Mouse (Mus musculus): ENCODE measurements around the gene Rab3gap2.
"Not testable (repeated sequence)": the region's sequence is repeated elsewhere in the genome, so short reads cannot be mapped to it uniquely, and the experiment has no call there.

Rab3gap2 gene

GRCm38 (mm10) chr1:185282846-185283245 lies 78.9 kb downstream of the Rab3gap2 start:
- peak; percentile 26 for DNase-seq (ENCODE audit: low read depth)

DNA sequence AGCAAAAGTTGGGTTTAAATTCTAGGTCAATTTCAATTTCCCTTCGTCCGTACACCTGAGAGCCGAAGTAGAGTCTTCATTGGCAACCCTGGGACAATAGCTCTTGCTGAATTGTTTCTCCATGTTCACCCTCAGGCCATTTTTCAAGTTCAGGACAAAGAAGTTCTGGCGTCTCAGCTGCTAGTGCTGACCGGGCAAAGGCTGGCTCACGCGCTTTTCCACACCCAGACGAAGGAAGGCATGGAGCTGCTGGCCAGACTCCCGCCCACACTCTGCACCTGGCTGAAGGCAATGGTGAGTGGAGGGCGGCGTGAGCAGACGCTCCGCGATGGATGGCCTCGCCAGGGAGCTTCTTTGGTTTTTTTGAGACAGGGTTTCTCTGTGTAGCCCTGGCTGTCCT lies 79.3 kb downstream of the Rab3gap2 start:
- DNase-seq (ENCODE audit: low read depth): no peak

GRCm38 (mm10) chr1:185284740-185285139 lies 80.8 kb downstream of the Rab3gap2 start:
- DNase-seq (ENCODE audit: low read depth): peak; percentile 73

DNA sequence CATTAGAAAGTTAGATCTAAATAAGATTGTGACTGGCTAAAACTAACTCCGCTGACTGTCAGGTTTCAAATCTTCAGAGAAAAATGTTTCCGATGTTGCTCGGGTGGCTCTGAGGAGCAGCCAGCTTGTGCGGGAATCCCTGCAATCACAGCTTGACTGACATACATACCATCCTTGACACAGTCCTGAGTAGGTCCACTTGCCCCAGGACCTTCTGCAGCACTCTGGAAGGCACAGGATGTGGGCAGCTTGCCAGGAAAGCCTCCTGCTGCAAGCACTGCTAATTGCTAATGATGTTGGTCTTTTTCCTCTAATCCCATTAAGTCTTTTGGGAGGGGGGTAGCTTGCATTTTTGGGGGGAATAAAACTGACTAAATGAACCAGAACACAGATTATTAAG lies 81.3 kb downstream of the Rab3gap2 start:
- DNase-seq (ENCODE audit: low read depth): peak; percentile 10

GRCm38 (mm10) chr1:185287066-185287465 lies 83.1 kb downstream of the Rab3gap2 start:
- DNase-seq (ENCODE audit: low read depth): no peak

- peak; percentile 79 for DNase-seq (ENCODE audit: low read depth)
These were observed 85.3 kb downstream of the Rab3gap2 start for GRCm38 (mm10) chr1:185289231-185289630.

GRCm38 (mm10) chr1:185291336-185291735 lies 87.4 kb downstream of the Rab3gap2 start:
- peak; percentile 11 for DNase-seq (ENCODE audit: low read depth)

DNA sequence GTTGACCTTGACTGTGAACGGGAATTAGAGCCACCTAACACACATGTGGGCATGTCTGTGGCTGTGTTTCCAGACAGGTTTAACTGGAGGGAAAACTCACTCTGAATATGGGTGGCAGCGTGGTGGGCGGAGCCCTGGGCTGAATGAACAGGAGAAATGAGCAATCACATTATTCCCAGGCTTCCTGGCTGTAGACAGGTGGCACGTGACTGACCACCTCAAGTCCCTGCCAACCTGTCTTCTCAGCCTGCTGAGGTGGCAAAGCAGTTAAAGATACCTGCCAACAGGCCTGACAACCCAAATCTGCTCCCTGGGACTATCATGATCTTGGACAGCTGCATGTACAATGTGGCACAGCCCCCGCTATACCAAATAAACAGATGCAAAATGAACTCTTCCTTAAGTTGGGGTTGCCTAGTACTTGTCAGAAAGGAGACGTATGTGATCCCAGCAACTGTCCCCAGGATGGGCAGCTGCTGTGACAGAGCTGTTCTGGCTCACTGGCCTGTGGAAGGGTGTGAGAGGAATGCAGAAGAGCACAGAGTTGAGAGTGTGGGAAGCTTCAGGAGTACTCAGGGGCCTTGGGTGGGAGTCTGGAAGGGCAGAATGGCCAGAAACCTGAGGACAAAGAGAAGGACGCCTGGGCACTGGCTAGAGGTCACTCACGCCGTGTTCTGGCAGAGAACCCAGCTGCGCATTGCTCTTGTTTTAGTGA lies 88.9 kb downstream of the Rab3gap2 start:
- no peak for DNase-seq (ENCODE audit: low read depth)

GRCm38 (mm10) chr1:185296850-185297249 lies 92.9 kb downstream of the Rab3gap2 start:
- DNase-seq (ENCODE audit: low read depth): no peak

DNA sequence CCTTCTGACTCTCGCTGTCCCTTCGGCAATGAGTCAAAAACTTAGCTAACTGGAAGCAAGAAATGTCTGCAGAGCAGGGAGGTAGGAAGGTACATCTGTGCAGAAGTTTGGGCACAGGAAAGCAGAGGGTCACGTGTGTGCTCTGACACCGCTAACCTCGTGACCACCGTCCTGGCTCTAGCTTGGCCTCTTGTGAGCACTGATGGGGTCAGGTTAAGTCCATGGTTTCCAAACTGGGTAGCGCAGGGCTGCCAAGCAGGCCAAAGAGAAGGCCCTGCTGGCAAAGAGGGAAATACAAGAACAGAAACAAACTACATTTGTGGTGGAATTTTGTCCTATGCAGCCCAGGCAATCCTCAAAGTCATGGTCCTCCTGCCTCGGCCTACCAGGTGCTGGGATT lies 94.6 kb downstream of the Rab3gap2 start:
- no peak for DNase-seq (ENCODE audit: low read depth)

GRCm38 (mm10) chr1:185302816-185303215 lies 98.9 kb downstream of the Rab3gap2 start:
- DNase-seq (ENCODE audit: low read depth): no peak

DNA sequence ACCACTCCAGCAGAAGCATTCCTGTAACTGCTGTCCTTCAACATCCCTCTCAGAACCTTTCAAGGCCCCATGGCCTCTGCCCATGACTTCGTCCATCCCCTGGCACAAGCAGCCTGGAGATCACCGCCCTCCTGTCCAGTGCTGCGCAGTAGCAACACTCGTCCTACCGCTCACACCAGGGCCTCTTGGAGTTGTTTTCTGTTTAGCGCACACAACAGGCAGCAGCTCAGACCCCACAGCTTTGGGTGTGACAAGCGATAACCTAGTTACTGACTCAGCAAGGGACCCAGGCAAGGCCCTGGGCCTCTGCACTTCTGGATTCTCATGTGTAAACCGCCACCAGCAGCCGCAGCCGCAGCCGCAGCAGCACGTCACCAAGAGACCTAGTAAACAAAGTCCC lies 102.9 kb downstream of the Rab3gap2 start:
- DNase-seq (ENCODE audit: low read depth): no peak

GRCm38 (mm10) chr1:185307645-185308044 lies 103.7 kb downstream of the Rab3gap2 start:
- DNase-seq (ENCODE audit: low read depth): no peak

GRCm38 (mm10) chr1:185308334-185308733 lies 104.4 kb downstream of the Rab3gap2 start:
- no peak for DNase-seq (ENCODE audit: low read depth)

DNA sequence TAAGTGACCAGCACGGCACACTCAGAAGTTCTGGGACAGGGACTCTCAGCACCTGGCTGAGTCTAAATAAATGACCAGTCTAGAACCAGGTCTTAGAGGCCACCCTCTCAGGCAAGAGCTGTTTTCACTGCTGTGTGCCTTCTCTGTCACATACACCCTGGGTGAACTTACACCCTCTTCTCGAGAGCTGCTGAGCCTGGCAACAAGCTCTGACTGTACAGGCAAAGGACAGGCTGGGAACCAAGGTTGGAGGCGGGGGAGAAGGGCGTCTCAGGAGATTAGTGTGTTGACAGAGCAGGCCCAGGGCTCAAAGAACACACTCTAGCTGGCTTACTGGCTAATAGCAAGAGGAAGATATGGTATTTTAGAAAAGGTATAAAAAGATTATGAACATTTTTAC lies 105.0 kb downstream of the Rab3gap2 start:
- no peak for DNase-seq (ENCODE audit: low read depth)

DNA sequence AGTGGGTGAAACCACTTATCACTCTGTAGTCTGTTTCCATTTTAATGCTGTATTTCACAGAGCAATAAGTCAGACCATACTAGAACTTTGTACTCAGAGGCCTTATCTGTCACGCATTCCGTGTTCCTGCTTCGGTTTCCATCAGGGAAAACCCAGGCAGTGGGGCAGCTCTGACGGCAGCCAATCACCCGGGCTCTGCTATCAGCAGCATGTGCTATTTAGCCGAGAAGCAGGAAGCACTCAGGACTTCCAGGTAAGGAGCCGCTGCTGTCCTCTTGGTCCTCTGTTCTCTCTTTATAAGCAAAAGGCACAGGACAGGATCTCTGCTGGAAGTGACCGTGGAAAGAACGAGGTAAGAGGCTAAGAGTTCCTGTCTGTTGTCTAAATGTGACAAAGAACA lies 108.0 kb downstream of the Rab3gap2 start:
- DNase-seq (ENCODE audit: low read depth): no peak

GRCm38 (mm10) chr1:185314546-185314945 lies 110.6 kb downstream of the Rab3gap2 start:
- no peak for DNase-seq (ENCODE audit: low read depth)

- no peak for DNase-seq (ENCODE audit: low read depth)
These were observed 112.1 kb downstream of the Rab3gap2 start for GRCm38 (mm10) chr1:185315846-185316568.

GRCm38 (mm10) chr1:185327754-185328345 lies 123.9 kb downstream of the Rab3gap2 start:
- not testable (repeated sequence) for DNase-seq (ENCODE audit: low read depth)

DNA sequence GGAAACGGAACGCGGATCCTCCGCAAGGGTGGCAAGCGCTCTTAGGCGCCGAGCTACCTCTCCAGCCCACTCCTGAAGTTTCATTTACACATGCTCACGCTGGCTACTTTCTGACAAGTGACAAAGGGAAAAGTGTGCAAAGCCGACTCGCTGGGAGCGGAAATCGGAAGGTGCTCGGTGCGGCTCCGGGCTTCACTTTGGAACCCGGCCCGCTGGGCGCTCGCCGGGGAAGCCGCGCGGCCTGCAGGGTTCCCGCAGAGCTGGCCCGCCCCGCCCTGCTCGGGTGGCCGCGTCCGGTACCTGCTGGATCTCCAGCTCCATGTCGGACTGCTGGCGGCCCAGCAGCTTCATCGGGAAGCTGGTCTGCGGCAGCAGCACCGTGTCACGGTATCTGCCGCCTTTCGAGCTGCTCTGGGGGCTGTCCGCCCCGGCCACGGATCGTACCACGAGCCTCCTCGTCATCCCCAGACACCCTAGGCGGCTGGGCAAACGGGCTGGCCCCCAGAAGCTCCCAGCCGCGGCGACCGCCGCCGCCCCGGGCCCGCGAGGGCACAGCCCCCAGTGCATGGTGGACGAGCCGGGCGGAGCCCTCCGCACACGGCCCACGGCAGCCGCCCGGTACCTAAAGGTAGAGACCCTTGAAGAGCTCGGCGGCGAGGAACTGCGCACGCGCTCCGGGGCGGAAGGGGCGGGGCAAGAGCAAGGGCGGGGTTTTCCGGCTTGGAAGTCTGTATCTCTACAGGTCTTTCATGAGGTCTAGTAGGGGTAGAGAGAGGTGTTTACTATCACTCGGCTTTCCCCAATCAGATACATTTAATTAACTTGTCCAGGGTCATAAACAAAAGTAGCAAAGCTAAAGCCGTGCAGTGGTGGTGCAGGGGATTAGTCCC lies 125.0 kb downstream of the Rab3gap2 start, which contains the start of gene Iars2:
Gene Iars2 (minus strand): TSS at position 676 of the 890 bp plus-strand sequence.
- peak; percentile 91 for DNase-seq (ENCODE audit: low read depth)

DNA sequence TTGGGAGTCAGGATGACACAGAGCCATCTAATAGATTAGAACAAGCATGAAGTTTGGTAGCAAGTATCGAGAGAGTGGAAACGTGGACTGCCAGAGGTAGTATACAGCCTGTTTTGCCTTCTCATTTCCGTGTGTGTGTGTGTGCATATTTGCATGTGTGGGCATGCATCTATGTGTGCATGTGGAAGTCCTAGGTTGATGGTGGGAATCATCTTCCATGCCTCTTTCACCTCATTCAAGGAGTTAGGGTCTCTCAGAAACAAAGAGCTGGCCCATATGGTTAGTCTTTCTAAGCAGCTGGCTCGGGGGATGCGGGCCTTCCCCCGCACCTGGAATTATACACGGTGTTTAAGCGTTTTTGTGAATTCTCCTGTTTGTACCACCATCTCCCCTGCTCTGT lies 125.9 kb downstream of the Rab3gap2 start:
- DNase-seq (ENCODE audit: low read depth): no peak

DNA sequence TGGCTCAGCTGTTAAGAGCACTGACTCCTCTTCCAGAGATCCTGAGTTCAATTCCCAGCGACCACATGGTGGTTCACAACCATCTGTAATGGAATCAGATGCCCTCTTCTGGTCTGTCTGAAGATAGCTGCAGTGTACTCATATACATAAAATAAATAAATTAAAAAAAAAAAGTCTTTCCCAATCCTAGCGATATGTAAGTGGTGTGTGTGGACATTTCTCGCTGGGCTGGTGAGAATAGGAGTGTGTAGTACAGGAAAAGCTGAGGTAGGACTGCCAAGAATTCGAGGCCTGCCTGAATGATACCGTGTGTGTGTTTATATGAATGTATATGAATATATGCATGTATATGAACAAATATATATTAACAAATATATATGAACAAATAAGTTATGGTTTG lies 127.4 kb downstream of the Rab3gap2 start:
- DNase-seq (ENCODE audit: low read depth): peak; percentile 36

Data from NIH3T3 (cell line).